Mouse (Mus musculus): ENCODE measurements at regions not wholly inside any gene's neighbourhood (a gene's known extent, or its start where the extent isn't known, plus 50 kb on each side); places are given as distances from the start of the nearest gene placed in this dataset.

DNA sequence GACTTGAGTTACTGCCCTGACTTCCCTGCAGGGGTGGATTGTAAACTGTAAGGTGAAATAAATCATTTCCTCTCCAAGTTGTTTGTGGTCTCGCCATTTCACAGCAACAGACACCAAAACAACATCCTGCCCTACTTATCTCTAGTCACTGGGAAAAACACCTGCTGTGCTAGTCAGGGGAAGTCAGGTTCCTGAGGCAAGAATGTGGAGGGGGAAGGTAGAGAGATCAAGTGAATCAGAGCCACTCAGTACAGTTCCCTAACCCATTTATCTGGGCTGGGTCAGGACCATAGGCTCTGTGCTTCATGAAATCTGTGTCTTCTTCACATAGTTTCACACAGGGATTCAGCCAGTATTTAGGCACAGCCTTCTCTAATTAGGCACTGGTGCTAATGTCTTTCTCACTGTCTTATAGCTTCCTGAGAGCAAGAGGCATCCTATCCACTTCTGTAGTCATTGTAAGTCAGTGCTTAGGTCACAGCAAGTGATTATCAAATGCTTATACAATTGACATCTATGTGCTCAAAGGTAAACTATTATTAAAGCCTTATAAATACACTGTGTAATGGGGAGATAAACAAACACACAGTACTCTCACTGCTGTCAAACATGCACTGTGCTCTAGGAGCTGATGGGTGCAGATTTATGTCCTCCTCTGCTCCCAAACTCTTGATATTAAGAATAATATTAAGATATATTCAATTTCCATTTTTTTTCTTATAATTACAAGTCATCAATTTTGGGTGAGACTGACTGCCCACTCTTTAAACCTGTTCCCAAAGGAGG is 487.4 kb upstream of the Marcks start:
- no peak overlapping the region for H3K4me3 ChIP-seq (replicated peaks; ENCODE audit: low read depth, low read length)
- H3K9me3 ChIP-seq (ENCODE audit: control insufficient read depth, low read length), result no peaks in the 10 kb centered on the region
- H3K36me3 ChIP-seq (ENCODE audit: control insufficient read depth, insufficient read depth, low read length), result no peaks in the 10 kb centered on the region
- no peaks in the 10 kb centered on the region for H3K4me1 ChIP-seq (ENCODE audit: control insufficient read depth, insufficient read depth, low read length)
- DNase-seq, result no peak
- H3K27ac ChIP-seq (replicated peaks; ENCODE audit: low read depth, low read length), result no peak overlapping the region
- H3K9ac ChIP-seq (replicated peaks; ENCODE audit: low read length), result no peak overlapping the region
- no peak overlapping the region for H3K4me2 ChIP-seq (ENCODE audit: low read length)
- H3K27me3 ChIP-seq (ENCODE audit: control insufficient read depth, insufficient read depth, low read length), result no peaks in the 10 kb centered on the region
- 0 out of 2 replicates have a peak, but pooled peaks have one; percentile 18 for ATAC-seq (ENCODE audit: low FRiP score, low TSS enrichment)
- WGBS, result 65% methylated on average over 1 of the region's 1 CpGs

DNA sequence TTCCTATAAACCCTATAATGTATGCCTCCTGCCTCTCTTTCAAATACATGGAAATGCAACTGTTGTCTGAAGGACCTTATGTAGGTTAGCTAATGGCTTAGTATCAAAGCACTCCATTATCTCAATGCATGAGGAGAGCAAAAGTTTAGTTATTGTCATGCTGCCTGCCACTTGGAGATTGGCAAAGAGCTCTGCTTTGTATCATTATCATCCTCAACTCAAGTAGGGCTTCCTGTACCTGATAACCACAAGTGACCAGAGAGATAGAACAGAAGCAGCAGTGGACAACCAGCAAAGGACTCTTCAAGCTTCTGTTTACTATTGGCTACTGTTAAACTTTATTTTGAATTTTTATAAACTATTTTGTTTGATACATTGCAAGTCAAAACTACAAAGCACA is 484.3 kb upstream of the Marcks start:
- Histone ChIP-seq H3K4me2 (ENCODE audit: low read length) (no peak overlapping the region), H3K4me3 (replicated peaks; ENCODE audit: low read depth, low read length) (no peak overlapping the region), H3K9ac (replicated peaks; ENCODE audit: low read length) (no peak overlapping the region), H3K27ac (replicated peaks; ENCODE audit: low read depth, low read length) (no peak overlapping the region), H3K9me3 (ENCODE audit: control insufficient read depth, low read length) (no peaks in the 10 kb centered on the region), H3K27me3 (ENCODE audit: control insufficient read depth, insufficient read depth, low read length) (no peaks in the 10 kb centered on the region), H3K36me3 (ENCODE audit: control insufficient read depth, insufficient read depth, low read length) (no peaks in the 10 kb centered on the region), H3K4me1 (ENCODE audit: control insufficient read depth, insufficient read depth, low read length) (no peaks in the 10 kb centered on the region)
- ATAC-seq (ENCODE audit: low FRiP score, low TSS enrichment) (no peak), DNase-seq (no peak)

DNA sequence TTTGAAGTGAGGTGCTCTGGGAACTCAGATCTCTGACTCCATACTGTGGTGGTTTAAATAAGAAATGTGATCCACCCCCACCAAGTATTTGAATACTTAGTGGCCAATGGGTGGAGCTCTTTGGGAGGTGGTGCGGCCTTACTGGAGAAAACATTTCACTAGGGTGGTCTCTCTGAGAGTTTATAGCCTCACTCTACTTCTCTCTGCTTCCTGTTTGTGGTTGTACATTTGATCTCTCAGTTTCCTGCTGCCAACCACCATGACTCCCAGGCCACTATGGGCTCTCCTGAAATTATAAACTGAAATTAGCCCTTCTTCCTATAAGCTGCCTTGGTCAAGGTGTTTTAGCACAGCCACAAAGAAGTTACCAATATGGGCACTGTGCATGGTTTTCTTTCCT is 479.9 kb upstream of the Marcks start:
- H3K27me3 ChIP-seq (ENCODE audit: control insufficient read depth, insufficient read depth, low read length), result no peaks in the 10 kb centered on the region
- 88% methylated on average over 1 of the region's 1 CpGs for WGBS

DNA sequence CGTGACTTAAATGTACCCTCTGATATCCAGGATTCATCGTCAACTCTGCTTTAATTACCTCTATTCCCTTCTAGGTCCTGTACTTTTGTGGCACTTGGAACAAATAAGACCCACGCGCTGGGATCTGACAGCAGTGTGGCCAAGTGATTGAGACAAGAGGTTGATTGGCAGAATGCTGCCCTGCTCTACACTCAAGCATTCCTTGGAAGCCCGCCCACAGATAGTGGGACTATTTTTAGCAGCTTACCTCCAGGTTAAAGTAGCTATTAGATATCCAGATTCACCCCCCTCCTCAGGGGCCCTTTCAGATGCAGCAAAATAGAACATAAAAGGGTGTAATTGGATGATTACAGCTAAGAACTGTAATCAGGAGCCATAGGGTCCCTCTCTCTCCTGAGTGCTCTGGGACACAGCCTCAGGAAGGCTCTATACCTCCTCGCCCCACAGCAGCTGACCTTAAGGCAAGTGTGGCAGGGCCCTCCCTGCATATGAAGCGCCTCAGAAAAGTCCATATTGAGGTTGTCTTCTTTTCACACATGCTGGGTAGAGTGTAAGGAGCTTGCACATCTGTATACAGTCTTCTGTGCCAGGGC is 479.1 kb upstream of the Marcks start:
- Histone ChIP-seq H3K27ac (replicated peaks; ENCODE audit: low read depth, low read length) (no peak overlapping the region), H3K36me3 (ENCODE audit: control insufficient read depth, insufficient read depth, low read length) (no peaks in the 10 kb centered on the region), H3K4me2 (ENCODE audit: low read length) (no peak overlapping the region), H3K27me3 (ENCODE audit: control insufficient read depth, insufficient read depth, low read length) (no peaks in the 10 kb centered on the region), H3K4me1 (ENCODE audit: control insufficient read depth, insufficient read depth, low read length) (no peaks in the 10 kb centered on the region), H3K4me3 (replicated peaks; ENCODE audit: low read depth, low read length) (no peak overlapping the region), H3K9me3 (ENCODE audit: control insufficient read depth, low read length) (no peaks in the 10 kb centered on the region), H3K9ac (replicated peaks; ENCODE audit: low read length) (no peak overlapping the region)
- 81% methylated on average over 7 of the region's 7 CpGs for WGBS
- DNase-seq (no peak), ATAC-seq (ENCODE audit: low FRiP score, low TSS enrichment) (no peak)

More for the DNA sequence above, 479.9 kb upstream of the Marcks start:
- Histone ChIP-seq H3K36me3 (ENCODE audit: control insufficient read depth, insufficient read depth, low read length) (no peaks in the 10 kb centered on the region), H3K9me3 (ENCODE audit: control insufficient read depth, low read length) (no peaks in the 10 kb centered on the region), H3K27ac (replicated peaks; ENCODE audit: low read depth, low read length) (no peak overlapping the region), H3K4me3 (replicated peaks; ENCODE audit: low read depth, low read length) (no peak overlapping the region), H3K4me2 (ENCODE audit: low read length) (no peak overlapping the region), H3K4me1 (ENCODE audit: control insufficient read depth, insufficient read depth, low read length) (no peaks in the 10 kb centered on the region), H3K9ac (replicated peaks; ENCODE audit: low read length) (no peak overlapping the region)
- no peak for DNase-seq
- no peak for ATAC-seq (ENCODE audit: low FRiP score, low TSS enrichment)

DNA sequence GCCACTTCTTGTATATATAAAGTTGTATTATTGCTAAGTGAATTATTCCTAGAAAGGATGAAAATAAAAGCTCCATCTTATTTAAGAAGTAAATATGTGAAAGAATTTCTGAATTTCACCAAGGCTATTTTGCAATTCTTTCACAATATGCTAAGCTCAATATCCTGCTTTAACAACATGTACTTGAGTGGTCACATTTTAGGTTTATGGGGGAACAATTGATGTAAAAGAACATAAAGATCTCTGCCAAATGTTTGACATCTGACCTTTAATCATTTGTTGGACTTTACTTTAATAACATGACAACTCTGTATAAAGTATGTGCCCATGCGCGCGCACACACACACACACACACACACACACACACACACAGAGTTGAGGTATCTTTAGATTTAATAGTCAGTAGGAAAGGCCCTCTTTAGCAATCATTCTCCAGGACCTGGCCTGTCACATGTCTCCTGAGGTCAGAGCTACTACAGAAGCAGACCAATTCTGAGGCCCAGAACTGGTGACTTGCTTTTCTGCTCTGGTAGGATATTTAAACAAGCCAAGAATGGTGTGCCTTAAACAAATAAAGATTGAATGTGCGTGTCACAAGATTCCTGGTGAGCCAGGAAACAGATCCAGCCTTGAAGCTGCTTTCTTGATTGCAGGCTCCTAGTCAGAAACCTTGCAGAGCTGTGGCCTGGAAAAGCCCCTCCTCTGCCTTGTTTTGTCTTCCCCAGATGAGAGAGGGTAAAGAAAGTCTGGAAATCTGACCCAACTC is 477.4 kb upstream of the Marcks start:
- H3K27ac ChIP-seq (replicated peaks; ENCODE audit: low read depth, low read length), result no peak overlapping the region
- H3K4me3 ChIP-seq (replicated peaks; ENCODE audit: low read depth, low read length), result no peak overlapping the region
- no peaks in the 10 kb centered on the region for H3K4me1 ChIP-seq (ENCODE audit: control insufficient read depth, insufficient read depth, low read length)
- no peak overlapping the region for H3K4me2 ChIP-seq (ENCODE audit: low read length)
- no peak overlapping the region for H3K9ac ChIP-seq (replicated peaks; ENCODE audit: low read length)
- DNase-seq (no peak), ATAC-seq (ENCODE audit: low FRiP score, low TSS enrichment) (no peak)
- H3K9me3 ChIP-seq (ENCODE audit: control insufficient read depth, low read length), result no peaks in the 10 kb centered on the region
- H3K36me3 ChIP-seq (ENCODE audit: control insufficient read depth, insufficient read depth, low read length), result no peaks in the 10 kb centered on the region
- no peaks in the 10 kb centered on the region for H3K27me3 ChIP-seq (ENCODE audit: control insufficient read depth, insufficient read depth, low read length)
- 79% methylated on average over 4 of the region's 4 CpGs for WGBS

DNA sequence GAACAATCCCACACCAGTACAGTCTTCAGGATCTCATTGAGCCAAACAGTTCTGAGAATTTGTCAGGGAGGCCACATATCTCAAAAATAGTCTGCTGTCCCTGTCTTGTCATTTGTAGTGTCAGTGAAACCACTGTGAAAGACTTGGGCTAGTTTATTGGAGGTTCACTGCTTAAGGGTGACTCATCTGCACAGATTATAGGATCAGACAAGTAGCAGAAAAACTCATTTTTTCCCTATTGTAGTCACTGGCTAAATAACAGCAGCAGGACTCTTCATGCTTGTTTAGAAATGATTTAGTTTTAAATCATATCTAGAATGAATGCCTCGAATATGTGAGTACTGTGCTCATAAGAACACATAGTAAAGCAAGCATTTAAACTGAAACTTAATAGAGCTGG is 475.2 kb upstream of the Marcks start:
- WGBS, result 61% methylated on average over 1 of the region's 1 CpGs
- Histone ChIP-seq H3K9ac (replicated peaks; ENCODE audit: low read length) (no peak overlapping the region), H3K27ac (replicated peaks; ENCODE audit: low read depth, low read length) (no peak overlapping the region), H3K4me1 (ENCODE audit: control insufficient read depth, insufficient read depth, low read length) (no peaks in the 10 kb centered on the region), H3K4me2 (ENCODE audit: low read length) (no peak overlapping the region), H3K9me3 (ENCODE audit: control insufficient read depth, low read length) (no peaks in the 10 kb centered on the region), H3K36me3 (ENCODE audit: control insufficient read depth, insufficient read depth, low read length) (no peaks in the 10 kb centered on the region), H3K27me3 (ENCODE audit: control insufficient read depth, insufficient read depth, low read length) (no peaks in the 10 kb centered on the region), H3K4me3 (replicated peaks; ENCODE audit: low read depth, low read length) (no peak overlapping the region)
- no peak for ATAC-seq (ENCODE audit: low FRiP score, low TSS enrichment)
- DNase-seq, result no peak

DNA sequence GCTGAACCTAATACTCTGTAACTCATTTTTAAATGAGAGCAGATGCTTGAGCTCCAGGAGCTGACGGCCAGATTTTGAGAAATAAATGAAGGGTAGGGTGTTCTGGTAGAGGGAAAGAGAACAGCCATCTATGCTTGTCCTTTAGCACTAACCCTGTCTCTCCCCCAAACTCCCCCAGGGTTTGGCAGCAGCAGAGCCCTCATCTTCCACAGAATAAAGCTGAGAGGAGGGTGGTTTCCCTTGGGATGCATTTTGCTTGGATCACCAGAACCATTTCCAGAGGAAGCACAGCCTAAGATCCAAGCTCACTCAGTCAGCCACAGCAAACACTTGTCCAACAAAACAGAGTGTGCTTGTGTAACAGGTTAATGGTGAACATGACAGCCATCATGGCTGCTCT is 464.8 kb upstream of the Marcks start:
- Histone ChIP-seq H3K9ac (replicated peaks; ENCODE audit: low read length) (no peak overlapping the region), H3K4me2 (ENCODE audit: low read length) (no peak overlapping the region), H3K9me3 (ENCODE audit: control insufficient read depth, low read length) (no peaks in the 10 kb centered on the region), H3K27ac (replicated peaks; ENCODE audit: low read depth, low read length) (no peak overlapping the region), H3K4me1 (ENCODE audit: control insufficient read depth, insufficient read depth, low read length) (no peaks in the 10 kb centered on the region), H3K36me3 (ENCODE audit: control insufficient read depth, insufficient read depth, low read length) (no peaks in the 10 kb centered on the region), H3K4me3 (replicated peaks; ENCODE audit: low read depth, low read length) (no peak overlapping the region), H3K27me3 (ENCODE audit: control insufficient read depth, insufficient read depth, low read length) (no peaks in the 10 kb centered on the region)
- WGBS, result 74% methylated on average over 1 of the region's 1 CpGs
- no peak for ATAC-seq (ENCODE audit: low FRiP score, low TSS enrichment)
- DNase-seq, result no peak

DNA sequence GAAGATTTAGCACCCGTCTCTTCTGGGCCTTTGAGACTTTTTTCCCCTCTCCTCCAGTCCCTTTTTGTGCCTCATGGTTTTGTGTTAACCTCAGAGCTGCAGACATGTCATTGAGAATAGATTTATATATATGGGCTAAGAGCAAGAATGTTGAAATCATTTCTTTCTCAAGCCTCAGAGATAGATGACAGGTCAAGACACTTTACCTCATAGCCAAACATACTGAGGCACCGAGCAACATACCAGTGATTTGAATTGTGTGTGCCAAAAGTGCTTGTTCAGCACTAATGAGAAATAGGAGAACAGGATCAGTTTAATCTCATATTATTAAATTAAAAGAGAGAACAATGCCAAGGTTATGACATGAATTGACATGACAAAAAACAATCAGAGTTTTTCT is 464.2 kb upstream of the Marcks start:
- DNase-seq, result no peak
- Histone ChIP-seq H3K9ac (replicated peaks; ENCODE audit: low read length) (no peak overlapping the region), H3K9me3 (ENCODE audit: control insufficient read depth, low read length) (no peaks in the 10 kb centered on the region), H3K27ac (replicated peaks; ENCODE audit: low read depth, low read length) (no peak overlapping the region), H3K36me3 (ENCODE audit: control insufficient read depth, insufficient read depth, low read length) (no peaks in the 10 kb centered on the region), H3K4me2 (ENCODE audit: low read length) (no peak overlapping the region), H3K4me1 (ENCODE audit: control insufficient read depth, insufficient read depth, low read length) (no peaks in the 10 kb centered on the region), H3K4me3 (replicated peaks; ENCODE audit: low read depth, low read length) (no peak overlapping the region), H3K27me3 (ENCODE audit: control insufficient read depth, insufficient read depth, low read length) (no peaks in the 10 kb centered on the region)
- ATAC-seq (ENCODE audit: low FRiP score, low TSS enrichment), result no peak
- 86% methylated on average over 2 of the region's 2 CpGs for WGBS

Measured in midbrain, embryonic 14.5 days (tissue).